Mouse (Mus musculus) kidney, embryonic 14.5 days (tissue): ENCODE measurements around the gene Spdef. TPM values are rescaled to one million over a fixed set of nuclear protein-coding genes. Genes with fewer than 3 reads are reported as not detected.

Experiments used
- ATAC-seq: fragments of 200-750 bp; cut with Nextera tagmentation; 2 replicates; pipeline ENCODE4 v1.8.0; 2017; ENCODE audit warnings: moderate number of reproducible peaks, mild to moderate bottlenecking, moderate TSS enrichment, moderate library complexity; ENCODE audit not compliant: low FRiP score, low TSS enrichment
- H3K27ac ChIP-seq: fragments of 300-500 bp; sonication (generic); 2 replicates; pipeline ENCODE4 v1.5.1; 2014; ENCODE audit warnings: low read depth, mild to moderate bottlenecking, low read length, moderate library complexity, mixed read lengths
- H3K27me3 ChIP-seq: fragments of 300-500 bp; sonication (generic); 2 replicates; pipeline ENCODE4 v1.6.1; 2014; ENCODE audit warnings: mild to moderate bottlenecking, low read length; ENCODE audit not compliant: control insufficient read depth, insufficient read depth
- H3K36me3 ChIP-seq: fragments of 300-500 bp; sonication (generic); 2 replicates; pipeline ENCODE4 v1.6.1; 2014; ENCODE audit warnings: low read length, mixed read lengths; ENCODE audit not compliant: control insufficient read depth, insufficient read depth
- H3K4me1 ChIP-seq: fragments of 300-500 bp; sonication (generic); 2 replicates; pipeline ENCODE4 v1.6.1; 2014; ENCODE audit warnings: low read length, mixed read lengths; ENCODE audit not compliant: control insufficient read depth, insufficient read depth
- H3K4me2 ChIP-seq: fragments of 300-500 bp; sonication (generic); replicated peaks from 2 replicates; pipeline ENCODE4 v1.6.1; 2014; ENCODE audit warnings: low read depth, mild to moderate bottlenecking, low read length
- H3K4me3 ChIP-seq: fragments of 300-500 bp; sonication (generic); 2 replicates; pipeline ENCODE4 v1.5.1; 2014; ENCODE audit warnings: mild to moderate bottlenecking, low read length
- H3K9ac ChIP-seq: fragments of 300-500 bp; sonication (generic); 2 replicates; pipeline ENCODE4 v1.6.1; 2014; ENCODE audit warnings: low read depth, mild to moderate bottlenecking, low read length, moderate library complexity
- H3K9me3 ChIP-seq: fragments of 300-500 bp; sonication (generic); 2 replicates; pipeline ENCODE4 v1.6.1; 2016; ENCODE audit warnings: low read length; ENCODE audit not compliant: control insufficient read depth
- WGBS: fragments of 180-500 bp; shearing (Covaris S2); extraction: QIAGEN DNeasy Blood & Tissue Kit; methylation state at CpG from one replicate; pipeline ENCODE4 v1.1.7; 2014; 5-methylcytosine and 5-hydroxymethylcytosine counted together
- polyA plus RNA-seq: library from polyadenylated mRNA; unstranded; fragments of >200 nt; fragmentation: Nextera tagmentation; extraction: Ambion mirVana; gene quantifications from 2 replicates; pipeline ENCODE4 v1.2.1, GENCODE M21; 2014

Spdef gene
- polyA plus RNA-seq, 1 experiment from 2014 or later, result 0.20 TPM

DNA sequence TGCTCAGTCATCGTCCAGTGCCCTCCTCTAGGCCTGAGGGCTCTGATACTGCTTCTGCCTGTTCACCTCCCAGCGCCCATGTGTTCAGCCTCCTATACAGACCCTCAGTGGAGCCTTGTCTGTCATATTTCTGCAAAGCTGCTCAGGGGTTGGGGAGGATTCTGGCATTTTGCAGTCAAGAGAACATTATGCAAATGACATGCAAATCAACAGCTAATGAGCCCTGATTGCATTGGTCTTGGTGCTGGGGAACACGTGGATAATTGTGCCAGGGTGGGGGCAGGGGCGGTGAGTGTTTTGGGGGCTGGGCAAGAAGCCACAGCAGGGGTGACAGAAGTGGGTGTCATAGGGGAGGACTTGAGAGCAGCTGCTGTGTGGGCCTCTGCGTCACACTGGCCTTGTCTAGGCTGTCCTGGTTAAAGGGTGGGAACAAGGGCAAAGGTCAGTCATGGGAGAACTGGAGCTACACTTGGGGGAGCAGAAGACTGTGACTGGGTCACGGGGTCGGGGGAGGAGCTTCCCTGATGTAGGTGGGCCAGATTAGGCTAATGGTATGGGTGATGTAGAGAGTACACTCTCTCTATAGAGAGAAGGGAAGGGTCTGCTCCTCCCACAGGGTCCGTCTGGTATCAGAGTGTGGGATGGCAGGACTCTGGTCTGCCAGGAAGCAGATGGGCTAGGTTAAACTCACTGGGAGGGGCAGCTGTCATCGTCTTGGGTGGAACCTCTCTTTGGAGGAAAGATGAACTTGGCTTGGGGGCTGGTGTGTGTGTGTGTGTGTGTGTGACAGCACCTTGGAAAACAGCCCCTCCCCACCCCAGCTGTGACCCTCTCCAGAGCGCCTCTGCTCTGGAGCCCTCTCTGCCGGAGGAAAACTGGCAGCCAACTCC, 49.6 kb downstream of the Spdef start:
- no peak overlapping the region for H3K27ac ChIP-seq
- 26% methylated on average over 11 of the region's 11 CpGs for WGBS

DNA sequence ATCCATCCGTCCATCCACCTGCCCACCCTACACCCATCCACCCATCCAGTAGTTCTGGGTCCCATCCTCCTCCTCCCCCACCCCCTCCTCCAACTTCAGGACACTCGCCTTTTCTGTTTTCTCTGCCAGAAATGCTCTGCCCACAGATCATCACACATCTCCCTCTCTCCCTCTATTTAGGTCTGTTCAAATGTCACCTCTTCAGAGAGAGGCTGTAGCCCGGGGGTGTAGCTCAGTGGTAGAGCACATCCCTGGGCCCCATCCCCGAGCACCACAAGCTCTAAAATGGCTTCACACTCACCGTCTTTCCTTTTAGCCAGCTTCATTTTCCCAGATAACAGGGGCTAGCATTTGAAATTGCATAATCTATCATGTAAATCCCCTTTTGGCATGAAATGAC, 51.0 kb downstream of the Spdef start:
- WGBS, result 89% methylated on average over 5 of the region's 5 CpGs

More for the DNA sequence above, 49.6 kb downstream of the Spdef start:
- ATAC-seq, result 0 out of 2 replicates have a peak, but pooled peaks have one; percentile 53
- H3K36me3 ChIP-seq, result no peaks in the 10 kb centered on the region
- H3K27me3 ChIP-seq, result no peaks in the 10 kb centered on the region
- peaks cover 8% of the 10 kb centered on the region; the same call in 1 of the 2 replicates for H3K4me1 ChIP-seq
- H3K9ac ChIP-seq, result no peak overlapping the region
- no peak overlapping the region for H3K4me3 ChIP-seq
- no peak overlapping the region for H3K4me2 ChIP-seq
- H3K9me3 ChIP-seq, result no peaks in the 10 kb centered on the region

DNA sequence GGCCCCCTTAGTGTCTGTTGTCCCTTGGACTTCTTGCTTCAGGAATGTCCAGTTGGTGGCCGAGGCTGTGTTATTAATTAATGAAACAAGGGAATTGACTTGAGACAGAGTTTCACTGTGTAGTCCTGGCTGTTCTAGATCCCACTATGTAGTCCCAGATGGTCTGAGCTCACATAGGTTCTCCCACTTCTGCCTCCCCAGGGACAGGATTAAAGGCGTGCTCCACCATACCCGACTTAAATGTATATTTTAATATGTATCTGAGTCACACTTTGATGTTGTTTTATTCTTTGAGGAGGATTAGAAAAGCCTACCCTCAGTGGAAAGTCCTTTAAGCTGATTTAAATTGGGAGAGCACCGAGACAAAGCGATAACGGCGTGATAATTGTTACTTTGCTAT, 52.5 kb downstream of the Spdef start:
- H3K4me1 ChIP-seq, result peaks cover 8% of the 10 kb centered on the region; the same call in 1 of the 2 replicates
- H3K4me2 ChIP-seq, result no peak overlapping the region
- H3K27ac ChIP-seq, result no peak overlapping the region
- 79% methylated on average over 7 of the region's 7 CpGs for WGBS
- H3K4me3 ChIP-seq, result no peak overlapping the region
- H3K9ac ChIP-seq, result no peak overlapping the region
- no peaks in the 10 kb centered on the region for H3K36me3 ChIP-seq
- no peaks in the 10 kb centered on the region for H3K9me3 ChIP-seq
- ATAC-seq, result no peak
- H3K27me3 ChIP-seq, result no peaks in the 10 kb centered on the region

More for the DNA sequence above, 51.0 kb downstream of the Spdef start:
- ATAC-seq, result no peak
- no peaks in the 10 kb centered on the region for H3K9me3 ChIP-seq
- H3K36me3 ChIP-seq, result no peaks in the 10 kb centered on the region
- no peak overlapping the region for H3K9ac ChIP-seq
- peaks cover 8% of the 10 kb centered on the region; the same call in 1 of the 2 replicates for H3K4me1 ChIP-seq
- H3K4me3 ChIP-seq, result no peak overlapping the region
- no peak overlapping the region for H3K4me2 ChIP-seq
- no peaks in the 10 kb centered on the region for H3K27me3 ChIP-seq
- H3K27ac ChIP-seq, result no peak overlapping the region

DNA sequence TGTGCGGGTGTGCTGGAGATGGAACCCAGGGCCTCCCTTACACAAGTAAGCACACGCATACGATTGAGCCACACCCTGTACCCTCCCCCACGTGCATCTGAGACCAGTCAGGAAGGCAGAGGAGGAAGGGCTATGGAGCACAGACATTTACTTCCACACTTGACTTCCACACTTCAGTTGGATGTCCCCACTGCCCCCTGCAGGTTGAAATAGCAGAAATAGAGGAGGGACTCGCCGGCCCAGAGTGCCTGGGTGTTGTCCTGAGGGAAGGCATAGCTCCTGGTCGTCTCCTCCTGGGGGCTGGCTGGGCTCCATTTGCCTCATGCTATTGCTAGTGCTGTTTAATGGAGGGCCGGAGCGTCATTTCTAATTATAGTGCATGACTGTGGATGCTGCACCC, 53.3 kb downstream of the Spdef start:
- Histone ChIP-seq H3K27ac (no peak overlapping the region), H3K4me1 (peaks cover 8% of the 10 kb centered on the region; the same call in 1 of the 2 replicates), H3K36me3 (no peaks in the 10 kb centered on the region), H3K4me2 (no peak overlapping the region), H3K4me3 (no peak overlapping the region), H3K27me3 (no peaks in the 10 kb centered on the region), H3K9ac (no peak overlapping the region), H3K9me3 (no peaks in the 10 kb centered on the region)
- 61% methylated on average over 9 of the region's 9 CpGs for WGBS
- ATAC-seq, result no peak

DNA sequence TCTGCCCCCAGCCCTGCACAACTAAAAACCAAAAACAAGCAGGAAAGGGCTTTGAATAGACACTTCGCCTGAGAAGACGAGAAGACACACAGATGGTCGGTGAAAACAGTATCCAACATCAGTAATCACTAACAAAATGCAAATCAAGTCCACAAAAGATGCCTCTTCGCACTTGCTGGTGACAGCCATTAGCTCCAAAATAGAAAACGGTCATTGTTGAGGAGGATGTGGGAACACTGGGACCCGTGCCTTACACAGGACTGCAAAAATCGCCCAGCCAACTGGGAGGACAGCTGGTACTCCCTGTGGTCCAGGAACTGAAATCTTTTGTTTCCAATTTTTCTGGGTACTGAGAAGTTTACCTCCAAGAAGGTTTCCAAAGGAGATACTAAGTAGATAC, 54.8 kb downstream of the Spdef start:
- ATAC-seq, result no peak
- no peaks in the 10 kb centered on the region for H3K9me3 ChIP-seq
- 85% methylated on average over 7 of the region's 7 CpGs for WGBS
- no peaks in the 10 kb centered on the region for H3K36me3 ChIP-seq
- no peak overlapping the region for H3K9ac ChIP-seq
- H3K27me3 ChIP-seq, result no peaks in the 10 kb centered on the region
- H3K4me2 ChIP-seq, result no peak overlapping the region
- H3K27ac ChIP-seq, result no peak overlapping the region
- H3K4me3 ChIP-seq, result no peak overlapping the region
- peaks cover 1% of the 10 kb centered on the region; the same call in 1 of the 2 replicates for H3K4me1 ChIP-seq

DNA sequence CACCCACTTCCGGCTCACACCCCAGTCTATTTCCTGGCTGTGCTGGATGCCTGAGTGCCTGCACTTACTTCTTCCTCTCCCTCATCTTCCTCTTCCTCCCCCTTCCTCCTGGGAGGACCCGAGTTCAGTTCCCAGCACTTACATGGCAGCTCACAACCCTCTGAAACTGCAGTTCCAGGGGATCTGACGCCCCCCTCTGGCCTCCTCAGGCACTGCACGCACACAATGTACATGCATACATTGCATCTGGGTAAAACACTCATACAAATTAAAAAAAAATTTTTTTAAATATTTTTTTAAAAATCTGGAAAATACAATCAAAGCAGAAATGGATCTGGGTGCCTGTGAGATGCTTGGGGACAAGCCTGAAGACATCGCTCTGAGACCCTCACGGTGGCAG, 57.0 kb downstream of the Spdef start:
- no peaks in the 10 kb centered on the region for H3K36me3 ChIP-seq
- H3K9ac ChIP-seq, result no peak overlapping the region
- no peak for ATAC-seq
- WGBS, result 77% methylated on average over 6 of the region's 6 CpGs
- no peaks in the 10 kb centered on the region for H3K4me1 ChIP-seq
- H3K4me2 ChIP-seq, result no peak overlapping the region
- no peak overlapping the region for H3K4me3 ChIP-seq
- H3K27ac ChIP-seq, result no peak overlapping the region
- H3K9me3 ChIP-seq, result no peaks in the 10 kb centered on the region
- H3K27me3 ChIP-seq, result no peaks in the 10 kb centered on the region

Other genes starting within 250 kb of the Spdef start
- gene Grm4, start 207.6 kb downstream of the Spdef start, polyA plus RNA-seq, result 0.50 and 1.6 TPM in 2 replicates
- 351 and 355 TPM in 2 replicates for gene Hmga1, start 172.5 kb downstream of the Spdef start, polyA plus RNA-seq
- 17.4 and 22.3 TPM in 2 replicates for gene AI413582, start 163.2 kb downstream of the Spdef start, polyA plus RNA-seq
- 32.2 and 74.9 TPM in 2 replicates for gene Nudt3, start 105.5 kb downstream of the Spdef start, polyA plus RNA-seq
- gene RPS10-NUDT3, start 93.7 kb downstream of the Spdef start, polyA plus RNA-seq, result not detected in 2 replicates
- 1,163 and 1,521 TPM in 2 replicates for gene Rps10, start 92.3 kb downstream of the Spdef start, polyA plus RNA-seq
- 1.3 and 1.7 TPM in 2 replicates for gene Pacsin1, start 73.4 kb downstream of the Spdef start, polyA plus RNA-seq
- gene D17Wsu92e, start 91.7 kb upstream of the Spdef start, polyA plus RNA-seq, result 15.3 and 21.6 TPM in 2 replicates
- gene Snrpc, start 109.2 kb upstream of the Spdef start, polyA plus RNA-seq, result 349 and 425 TPM in 2 replicates
- gene Uhrf1bp1, start 127.5 kb upstream of the Spdef start, polyA plus RNA-seq, result 6.2 and 7.4 TPM in 2 replicates
- gene Anks1, start 180.4 kb upstream of the Spdef start, polyA plus RNA-seq, result 8.0 and 14.2 TPM in 2 replicates
- 76.6 and 77.5 TPM in 2 replicates for gene Taf11, start 180.9 kb upstream of the Spdef start, polyA plus RNA-seq